Mouse (Mus musculus): ENCODE data around the gene 1700123O20Rik.
A peak's percentile ranks its signal among the peaks of the same experiment; 100 is the strongest.

The 1700123O20Rik gene

GRCm38 (mm10) chr14:54678657-54679304 is 7.2 kb upstream of the 1700123O20Rik start:
- DNase-seq: no peak

- DNase-seq: no peak
These were observed 3.6 kb upstream of the 1700123O20Rik start for GRCm38 (mm10) chr14:54682396-54682795.

DNA sequence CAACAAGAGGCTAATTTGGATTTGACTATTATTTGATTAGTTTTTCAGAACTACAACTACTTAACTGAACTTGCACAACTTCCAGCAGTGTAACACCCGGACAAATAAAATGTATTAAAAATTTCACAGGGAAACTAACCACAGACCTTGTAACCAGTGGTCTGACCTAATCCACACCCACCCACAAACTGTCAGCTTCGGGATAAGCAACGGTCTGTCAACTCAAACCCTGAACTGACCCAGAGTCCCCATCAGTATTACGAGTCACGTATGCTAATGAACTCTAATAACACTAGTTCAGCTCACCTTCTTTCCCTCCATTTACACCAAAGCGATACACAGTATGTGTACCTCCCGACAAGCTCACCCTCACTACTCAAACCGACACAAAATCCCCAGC is 545 bp upstream of the 1700123O20Rik start:
- no peak for DNase-seq

GRCm38 (mm10) chr14:54686522-54687143 is 617 bp downstream of the 1700123O20Rik start, which contains the start of gene Acin1:
TSS of gene Acin1 (minus strand) at chr14:54686931.
- peak; percentile 100 for DNase-seq

GRCm38 (mm10) chr14:54687251-54687650 is 1.2 kb downstream of the 1700123O20Rik start:
- DNase-seq: no peak

DNA sequence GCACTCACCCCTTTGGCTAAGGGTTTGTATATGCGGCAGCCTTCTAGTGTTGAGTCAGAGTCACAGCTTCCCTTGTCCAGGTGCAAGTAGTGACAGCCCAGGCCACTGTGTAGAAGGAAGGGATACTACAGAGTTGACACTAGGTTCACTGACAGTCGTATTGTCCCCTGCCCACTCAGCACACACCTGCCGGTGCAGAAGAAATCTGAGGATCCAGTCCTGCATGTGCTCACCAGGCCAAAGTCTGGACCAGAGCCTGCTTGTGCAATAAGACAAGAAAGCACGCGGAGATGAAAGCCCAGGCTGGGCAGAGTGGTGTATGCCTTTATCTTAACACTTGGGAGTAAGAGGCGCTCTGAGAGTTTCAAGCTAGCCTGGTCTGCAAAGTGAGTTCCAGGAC is 9.0 kb downstream of the 1700123O20Rik start:
- DNase-seq: no peak

DNA sequence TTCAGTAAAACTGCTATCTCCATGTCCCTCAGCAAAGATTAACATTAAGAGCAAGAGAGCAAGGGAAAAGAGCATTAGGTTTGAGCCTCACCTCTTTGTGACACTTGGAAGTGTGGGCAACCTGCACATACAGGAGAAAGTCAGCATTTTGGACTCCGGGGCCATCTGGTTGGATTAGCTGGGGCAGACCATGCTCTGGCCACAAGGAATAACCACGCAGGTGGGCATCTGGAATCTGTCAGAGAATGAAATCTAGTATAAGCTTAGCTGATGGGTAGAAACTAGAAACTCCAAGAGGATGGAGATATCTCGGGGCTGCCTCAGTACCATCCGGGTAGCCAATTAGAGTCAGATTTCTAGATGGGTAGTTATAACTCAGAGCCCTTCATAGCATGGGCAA is 10.7 kb downstream of the 1700123O20Rik start:
- no peak for DNase-seq

- no peak for DNase-seq
These were observed 12.7 kb downstream of the 1700123O20Rik start, which contains the start of gene Gm29776 for GRCm38 (mm10) chr14:54698733-54699132. TSS of gene Gm29776 (minus strand) at chr14:54698833.

DNA sequence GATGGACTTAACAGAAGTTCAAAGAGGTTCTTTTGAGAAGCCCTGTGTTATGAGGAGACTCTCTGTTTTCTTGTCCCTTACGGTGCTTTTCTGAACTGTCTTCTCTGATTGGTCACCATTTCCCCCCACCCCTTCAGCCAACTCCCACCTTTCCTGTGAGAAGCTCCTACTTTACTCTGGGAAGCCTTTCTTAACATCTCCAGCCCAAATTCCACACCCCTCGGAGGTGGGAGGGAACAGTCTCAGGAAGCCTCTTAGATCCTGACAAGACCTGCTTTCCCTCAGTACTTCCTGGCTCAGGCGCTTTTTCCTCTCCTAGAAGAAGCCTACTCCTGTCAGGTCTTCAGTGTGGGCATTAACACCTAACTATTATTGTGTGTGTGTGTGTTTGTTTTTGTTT is 13.6 kb downstream of the 1700123O20Rik start:
- no peak for DNase-seq

- peak; percentile 88 for DNase-seq
These were observed 15.3 kb downstream of the 1700123O20Rik start for GRCm38 (mm10) chr14:54701298-54701697.

GRCm38 (mm10) chr14:54703207-54703606 is 17.2 kb downstream of the 1700123O20Rik start:
- DNase-seq: no peak

DNA sequence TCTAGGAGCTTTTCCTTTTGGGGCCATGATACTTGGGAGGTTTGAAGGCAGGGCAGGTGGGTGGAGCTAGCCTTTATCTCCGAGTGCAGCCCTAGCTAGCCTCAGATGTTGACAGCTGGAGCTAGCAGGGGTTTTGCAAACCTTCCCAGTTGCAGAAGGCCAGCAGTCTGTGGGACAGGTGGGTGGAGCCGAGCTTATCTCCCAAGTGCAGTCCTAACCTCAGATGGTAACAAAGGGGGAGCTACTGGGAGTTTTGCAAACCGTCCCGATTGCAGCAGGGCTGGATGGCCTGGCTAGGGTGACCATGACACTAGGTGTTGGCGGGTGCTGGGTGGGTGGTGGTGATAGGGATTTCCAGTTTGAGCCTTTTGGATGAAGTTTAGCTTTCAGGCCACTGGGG is 19.8 kb downstream of the 1700123O20Rik start:
- DNase-seq: no peak

GRCm38 (mm10) chr14:54706589-54707320 is 20.7 kb downstream of the 1700123O20Rik start:
- DNase-seq: no peak

DNA sequence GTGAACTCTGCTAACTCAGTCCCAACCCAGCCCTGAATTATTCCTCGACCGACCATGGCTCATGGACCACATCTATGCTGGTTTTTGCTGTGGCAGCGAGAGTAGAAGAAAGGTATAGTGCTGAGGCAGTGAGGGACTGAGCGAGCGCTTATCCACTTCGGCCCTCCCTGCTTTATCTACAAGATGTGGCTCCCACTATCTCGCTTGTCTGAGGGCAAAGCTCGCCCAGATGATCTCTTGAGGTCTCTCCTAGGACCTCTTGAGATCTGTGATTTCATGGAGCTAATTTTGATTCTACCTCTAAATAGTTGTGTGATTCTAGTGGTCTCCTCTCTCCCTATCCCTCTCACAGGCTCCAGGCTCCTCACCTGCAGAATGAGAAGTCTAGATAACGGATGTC is 23.0 kb downstream of the 1700123O20Rik start:
- DNase-seq: no peak

DNA sequence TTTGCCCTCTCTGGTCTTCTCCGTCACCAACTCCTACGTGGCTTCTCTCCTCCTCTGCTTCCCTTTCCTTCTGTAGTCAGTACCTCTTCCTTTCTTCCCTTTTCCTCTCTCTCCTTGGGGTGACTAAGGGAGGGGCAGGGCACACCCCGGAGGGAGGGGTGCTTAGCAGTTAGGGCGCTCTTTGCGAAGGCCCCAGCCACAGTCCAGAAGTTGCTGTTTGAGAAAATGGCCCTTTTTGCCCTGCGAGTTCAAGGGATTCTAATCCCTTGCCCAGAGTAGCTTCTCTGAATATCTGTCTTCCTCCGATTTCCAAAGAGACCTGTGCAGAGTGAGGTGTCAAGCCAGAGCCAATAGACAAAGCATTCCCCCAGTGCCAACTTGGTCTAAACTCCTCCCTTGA is 26.1 kb downstream of the 1700123O20Rik start, which contains the start of gene Cebpe:
Gene Cebpe (minus strand): TSS at position 101 of the 400 bp plus-strand sequence.
- no peak for DNase-seq

- no peak for DNase-seq
These were observed 26.8 kb downstream of the 1700123O20Rik start for GRCm38 (mm10) chr14:54712861-54713260.

DNA sequence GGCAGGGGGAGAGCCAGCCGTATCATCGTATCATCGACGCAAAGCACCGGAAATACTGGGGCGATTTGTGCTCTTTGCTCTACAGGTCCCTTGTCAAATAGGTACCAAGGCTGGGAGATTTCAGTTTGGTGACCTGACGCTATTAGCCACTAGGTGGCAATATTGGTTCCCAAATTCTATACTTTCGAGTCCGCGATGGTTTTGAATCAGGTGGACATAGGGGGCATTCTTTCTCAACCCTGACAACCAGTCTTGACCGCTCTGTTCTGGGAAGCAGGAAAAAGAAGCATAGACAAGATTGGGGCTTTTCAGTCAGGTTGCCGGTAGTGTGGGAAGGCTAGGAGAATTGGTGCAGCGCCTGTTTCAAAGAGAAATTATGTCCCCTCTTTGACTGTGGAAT is 28.1 kb downstream of the 1700123O20Rik start:
- peak; percentile 75 for DNase-seq

DNA sequence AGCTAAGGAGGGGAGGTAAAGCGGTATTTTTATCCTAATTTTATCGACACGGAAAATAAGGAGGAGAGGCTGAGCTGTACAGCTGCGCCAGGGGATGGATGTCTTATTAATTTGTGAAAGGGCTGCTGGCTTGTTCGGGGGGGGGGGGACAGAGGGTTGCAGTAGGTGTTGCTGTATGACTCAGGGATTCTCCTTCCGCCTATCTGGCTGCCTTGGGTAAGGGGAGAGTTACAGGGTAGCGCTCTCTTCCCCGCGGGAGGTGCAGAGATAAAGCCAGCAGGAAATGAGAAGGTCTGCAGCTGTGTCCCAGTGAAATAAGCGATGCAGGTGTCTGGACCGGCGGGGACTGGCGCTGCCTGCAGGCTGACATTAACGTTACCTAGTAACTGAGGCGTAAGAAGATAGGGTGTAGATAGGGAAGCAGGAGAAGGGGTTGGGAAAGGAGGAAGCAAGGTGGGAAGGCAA is 28.6 kb downstream of the 1700123O20Rik start:
- peak; percentile 71 for DNase-seq

GRCm38 (mm10) chr14:54715402-54715801 is 29.4 kb downstream of the 1700123O20Rik start:
- DNase-seq: no peak

DNA sequence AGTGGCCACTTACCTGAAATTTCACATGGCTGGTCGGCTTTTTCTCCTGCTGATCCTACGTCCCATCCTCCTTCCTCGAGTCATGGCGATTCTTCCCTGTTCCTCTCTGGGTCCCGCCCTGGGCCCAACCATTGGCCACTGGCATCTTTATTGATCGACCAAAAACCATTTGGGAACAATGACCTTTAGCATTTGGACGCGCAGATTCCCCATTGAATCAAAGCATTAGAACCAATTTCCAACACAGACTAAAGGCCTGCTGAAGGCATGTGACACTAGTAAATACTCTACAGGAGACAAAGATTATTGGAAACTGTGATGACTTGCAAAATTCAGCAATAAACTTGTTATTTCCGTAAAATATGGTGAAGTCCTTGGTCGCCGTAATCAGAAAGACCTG is 34.0 kb downstream of the 1700123O20Rik start:
- DNase-seq: no peak

GRCm38 (mm10) chr14:54720654-54721350 is 34.8 kb downstream of the 1700123O20Rik start:
- DNase-seq: no peak

GRCm38 (mm10) chr14:54721711-54722110 is 35.7 kb downstream of the 1700123O20Rik start:
- no peak for DNase-seq

DNA sequence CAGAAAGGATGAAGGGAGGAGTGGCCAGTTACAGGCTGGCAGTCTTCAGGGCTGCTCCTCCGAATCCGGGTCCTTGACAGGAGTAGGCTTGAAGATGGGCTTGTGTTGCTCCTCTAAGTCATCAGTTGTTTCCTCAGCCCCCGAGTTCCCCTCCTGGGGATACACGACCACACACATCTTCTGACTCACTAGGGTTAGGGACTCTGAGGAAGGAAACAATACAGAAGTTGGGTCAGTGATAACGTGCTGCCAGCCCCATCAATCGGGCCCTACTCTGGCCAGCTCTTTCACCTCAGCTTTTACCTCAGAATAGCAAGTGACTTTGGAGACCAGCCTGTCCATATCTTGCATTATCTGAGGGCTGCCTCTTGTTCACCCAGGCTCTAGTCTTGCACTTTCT is 38.0 kb downstream of the 1700123O20Rik start:
- DNase-seq: no peak

Measured in thymus, postnatal 25 days (tissue).